Mouse (Mus musculus): Measurements from ENCODE around the gene Rassf1.

Rassf1 gene

DNA sequence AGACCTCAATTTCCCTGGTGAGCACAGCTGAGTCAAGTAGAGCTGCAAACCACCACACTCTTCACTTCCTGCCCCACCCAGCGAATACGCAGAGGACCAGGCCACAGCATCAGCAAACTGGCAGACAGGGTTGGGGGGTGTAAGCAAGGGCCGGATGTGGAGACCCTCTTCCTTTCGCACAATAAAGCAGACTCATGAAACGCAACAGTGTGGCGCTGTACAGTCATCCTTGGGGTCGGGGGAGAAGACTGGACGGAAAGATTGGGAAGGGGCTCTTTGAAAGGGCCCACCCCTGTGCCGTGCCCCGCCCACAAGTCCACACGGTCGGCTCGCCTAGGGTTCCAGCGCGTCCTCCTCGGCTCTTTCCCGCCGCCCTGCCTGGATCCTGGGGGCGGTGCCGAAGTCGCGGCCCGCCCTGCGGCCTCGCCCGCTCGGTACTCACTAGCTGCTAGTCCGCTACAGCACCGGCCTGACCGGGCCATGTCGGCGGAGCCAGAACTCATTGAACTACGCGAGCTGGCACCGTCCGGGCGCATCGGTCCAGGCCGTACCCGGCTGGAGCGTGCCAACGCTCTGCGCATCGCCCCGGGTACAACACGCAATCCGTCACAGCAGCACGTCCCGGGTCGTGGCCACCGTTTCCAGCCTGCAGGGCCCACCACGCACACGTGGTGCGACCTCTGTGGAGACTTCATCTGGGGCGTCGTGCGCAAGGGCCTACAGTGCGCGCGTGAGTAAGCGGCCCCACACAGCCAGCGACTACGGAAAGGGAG is at the start of gene Rassf1:
Gene Rassf1, plus strand, starts transcription at position 439 of the 773 bp plus-strand sequence.
- DNase-seq (ENCODE audit: low spot score in 2 of 2): no peak

DNA sequence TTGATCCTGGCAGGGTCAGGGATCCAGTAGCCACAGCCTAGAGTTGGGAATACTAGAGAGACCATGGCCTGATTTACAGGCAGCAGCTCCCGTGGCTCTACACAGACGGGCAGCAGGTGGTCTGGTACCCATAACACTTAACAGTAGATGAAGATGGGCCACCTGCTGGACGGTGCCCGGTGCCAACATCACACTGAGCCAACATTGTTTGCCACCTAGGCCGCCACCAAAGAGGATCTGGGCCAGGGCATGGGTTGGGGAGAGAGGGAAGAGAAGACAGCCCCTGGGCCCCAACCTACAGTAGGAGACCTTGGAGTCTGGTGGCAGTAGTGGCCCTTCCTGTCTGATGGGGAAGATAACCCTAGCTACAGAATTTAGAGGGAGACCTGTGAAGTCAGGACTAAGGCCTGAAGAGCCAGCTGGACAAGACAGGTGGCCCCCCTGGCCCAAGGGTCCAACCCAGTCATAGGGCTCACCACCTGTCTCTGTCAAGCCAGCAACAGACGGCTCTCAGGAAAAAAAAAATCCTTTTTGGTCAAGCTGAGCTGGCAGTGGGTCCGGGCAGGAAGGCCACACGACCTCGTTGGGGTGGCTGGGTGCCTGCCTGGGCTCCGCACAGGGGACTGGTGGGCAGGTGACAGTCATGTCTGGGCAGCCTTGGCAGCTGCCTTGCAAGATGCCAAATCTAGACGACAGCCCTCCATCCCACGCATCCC is 49.1 kb upstream of the Rassf1 start:
- DNase-seq (ENCODE audit: low spot score in 2 of 2): no peak

DNA sequence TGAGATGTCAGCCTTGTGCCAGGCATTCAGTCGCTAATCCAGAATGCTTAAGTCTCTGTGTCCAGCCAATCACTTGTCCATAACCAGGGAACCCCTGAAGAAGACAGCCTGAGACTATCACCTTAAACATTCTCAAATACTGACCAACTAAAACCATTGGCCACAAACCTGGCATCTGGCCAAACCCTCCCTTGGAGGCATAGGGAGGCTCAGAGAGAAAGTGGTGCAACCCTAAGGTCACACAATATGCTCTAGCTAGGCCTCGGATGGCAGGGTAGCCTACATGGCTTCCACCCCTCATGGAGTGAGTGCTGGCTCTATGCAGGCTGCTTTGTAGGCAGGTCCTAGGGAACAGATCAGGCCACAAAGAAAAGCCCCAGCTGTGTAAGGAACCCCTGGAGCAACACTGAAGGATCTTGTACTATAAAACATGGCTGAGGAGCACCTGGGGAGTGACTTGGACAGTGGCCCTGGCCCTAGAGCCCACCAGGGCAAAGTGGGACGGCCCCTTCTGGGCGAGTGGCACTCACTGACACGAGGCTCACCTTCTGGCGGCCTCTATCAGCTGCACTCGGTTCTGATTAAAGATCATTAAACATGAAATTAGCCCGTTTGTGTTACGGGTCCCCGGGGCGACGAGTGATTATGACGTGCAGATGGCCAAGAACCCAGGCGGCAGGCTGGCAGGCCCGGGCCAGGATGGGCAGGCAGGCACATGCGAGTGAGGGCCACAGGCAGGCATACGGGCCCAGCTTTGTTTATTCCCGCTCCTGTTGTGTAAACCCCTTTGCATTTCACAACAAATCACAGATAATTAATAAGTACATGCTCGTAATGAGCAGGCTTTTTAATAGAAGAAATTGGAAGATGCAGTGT is 46.5 kb upstream of the Rassf1 start:
- no peak for DNase-seq (ENCODE audit: low spot score in 2 of 2)

- DNase-seq (ENCODE audit: low spot score in 2 of 2): peak; percentile 59 to 64
Measured at GRCm38 (mm10) chr9:107508266-107508665, 43.1 kb upstream of the Rassf1 start.

DNA sequence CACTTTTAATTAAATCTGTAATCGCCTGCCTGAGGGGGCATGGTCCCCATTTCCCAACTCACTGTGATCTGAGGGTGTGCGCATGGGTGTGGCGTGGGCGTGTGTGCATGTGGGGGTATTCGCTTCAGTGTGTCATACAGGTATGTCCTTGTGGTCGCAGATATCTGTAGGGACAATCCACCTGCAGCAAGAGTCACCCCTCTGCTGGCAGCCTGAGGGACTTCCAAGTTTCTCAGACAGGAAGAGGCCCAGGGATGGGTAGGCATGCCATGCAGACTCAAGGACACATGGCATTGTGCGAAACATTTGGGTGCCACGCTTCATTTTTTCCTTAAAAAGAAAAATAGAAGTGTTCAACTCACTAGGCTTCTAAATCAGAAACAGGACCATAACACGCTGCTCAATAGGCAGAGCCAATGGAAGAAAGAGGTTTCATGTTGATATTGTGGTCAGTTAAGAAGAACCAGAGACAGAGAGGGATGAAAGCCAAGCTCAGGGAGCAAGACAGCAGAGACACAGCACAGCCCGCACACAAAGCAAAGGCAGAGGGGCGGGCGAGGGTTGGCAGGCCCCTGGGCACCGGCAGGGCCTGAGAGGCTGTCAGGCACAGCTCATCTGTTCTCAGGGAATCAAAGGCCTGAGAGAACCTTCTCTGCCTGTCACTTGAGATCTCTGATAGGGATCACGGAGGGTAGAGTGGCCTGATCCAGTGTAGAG is 40.8 kb upstream of the Rassf1 start:
- DNase-seq (ENCODE audit: low spot score in 2 of 2): no peak

DNA sequence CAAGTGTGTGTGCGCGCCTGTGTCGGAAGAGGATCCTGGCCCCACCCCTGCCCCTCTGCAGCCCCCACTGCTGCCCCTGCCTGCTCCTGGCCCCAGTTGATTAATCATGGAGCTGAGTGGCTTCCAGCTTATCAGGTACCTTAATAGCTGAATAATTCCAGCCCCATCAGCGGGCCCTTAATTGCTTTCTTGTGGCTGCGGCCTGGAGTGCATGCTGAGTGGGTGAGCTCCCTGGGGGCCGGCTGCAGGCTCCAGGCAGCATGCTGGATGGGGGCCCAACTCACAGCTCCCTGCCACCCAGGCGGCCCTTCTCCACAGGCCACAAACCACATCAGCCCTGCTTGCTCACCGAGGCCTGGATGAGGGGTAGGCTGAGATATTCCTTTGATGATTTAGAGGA is 39.9 kb upstream of the Rassf1 start:
- no peak for DNase-seq (ENCODE audit: low spot score in 2 of 2)

GRCm38 (mm10) chr9:107512326-107512725 is 39.0 kb upstream of the Rassf1 start:
- DNase-seq (ENCODE audit: low spot score in 2 of 2): no peak

DNA sequence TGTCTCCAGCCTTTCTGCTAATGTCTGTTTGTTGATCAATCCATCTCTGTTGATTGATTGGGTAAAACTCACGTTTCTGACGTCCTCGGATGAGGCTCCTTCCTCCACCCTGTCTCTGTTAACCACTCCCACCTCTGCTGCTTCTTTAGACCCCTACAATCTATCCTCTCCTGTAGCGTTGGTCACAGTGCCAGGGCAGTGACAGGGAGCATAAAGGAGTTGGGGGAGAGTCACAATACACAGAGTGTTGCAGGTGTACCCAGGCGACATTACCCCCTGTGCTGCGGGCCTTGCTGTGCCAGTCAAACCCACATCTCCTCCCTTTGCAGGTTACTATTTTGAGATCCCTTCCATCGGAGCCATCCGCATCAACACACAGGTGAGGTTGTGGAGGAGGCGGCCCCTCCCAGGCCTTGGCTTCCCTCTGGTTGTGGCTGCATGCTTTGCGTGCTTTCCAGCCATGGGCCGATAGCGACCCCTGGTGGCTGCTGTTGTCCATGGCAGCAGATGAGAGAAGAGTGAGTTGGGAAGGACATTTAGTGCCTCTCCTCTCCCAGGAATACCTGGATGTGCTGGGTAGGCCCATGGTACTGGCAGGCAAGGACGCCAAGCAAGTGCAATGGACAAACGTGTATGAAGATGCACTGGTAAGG is 36.9 kb upstream of the Rassf1 start:
- DNase-seq (ENCODE audit: low spot score in 2 of 2): peak; percentile 55 to 65

DNA sequence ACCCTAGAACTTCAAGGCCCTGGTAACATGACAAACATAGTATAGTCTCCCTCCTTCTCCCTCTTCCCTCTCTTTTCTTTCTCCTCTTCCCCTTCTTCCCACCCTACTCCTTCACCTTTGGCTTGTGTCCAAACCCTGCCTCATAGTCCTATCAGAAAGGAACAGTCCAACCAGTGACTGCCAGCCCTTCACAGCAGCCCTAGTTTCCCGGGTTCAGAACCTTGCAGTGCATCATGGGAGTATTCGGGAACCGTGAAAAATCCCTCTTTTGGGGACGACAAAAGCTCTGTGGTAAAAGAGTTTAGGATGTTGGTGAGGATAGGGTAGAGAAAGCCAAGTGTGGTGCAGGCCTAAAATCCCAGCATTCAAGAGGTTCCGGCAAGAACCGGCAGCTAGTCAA is 31.0 kb upstream of the Rassf1 start:
- no peak for DNase-seq (ENCODE audit: low spot score in 2 of 2)

DNA sequence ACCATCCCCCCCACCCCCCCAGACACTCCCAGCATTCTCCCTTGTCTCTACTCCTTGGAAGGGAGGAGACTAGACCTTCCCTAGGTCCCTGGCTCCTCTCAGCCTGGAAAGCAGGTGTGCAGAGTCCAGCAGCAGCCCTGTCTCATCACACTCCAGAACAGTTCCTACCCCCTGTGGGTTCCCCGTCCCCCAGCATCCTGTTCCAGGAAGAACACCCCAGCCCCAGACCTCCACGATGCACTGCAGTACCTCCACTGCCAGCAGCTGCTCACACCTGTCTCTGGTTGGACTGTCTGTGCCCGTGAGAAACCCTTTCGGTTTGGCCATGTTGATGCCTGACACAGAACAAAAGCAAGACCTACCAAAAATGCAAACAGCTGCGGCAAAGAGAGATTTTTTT is 30.2 kb upstream of the Rassf1 start:
- DNase-seq (ENCODE audit: low spot score in 2 of 2): no peak

DNA sequence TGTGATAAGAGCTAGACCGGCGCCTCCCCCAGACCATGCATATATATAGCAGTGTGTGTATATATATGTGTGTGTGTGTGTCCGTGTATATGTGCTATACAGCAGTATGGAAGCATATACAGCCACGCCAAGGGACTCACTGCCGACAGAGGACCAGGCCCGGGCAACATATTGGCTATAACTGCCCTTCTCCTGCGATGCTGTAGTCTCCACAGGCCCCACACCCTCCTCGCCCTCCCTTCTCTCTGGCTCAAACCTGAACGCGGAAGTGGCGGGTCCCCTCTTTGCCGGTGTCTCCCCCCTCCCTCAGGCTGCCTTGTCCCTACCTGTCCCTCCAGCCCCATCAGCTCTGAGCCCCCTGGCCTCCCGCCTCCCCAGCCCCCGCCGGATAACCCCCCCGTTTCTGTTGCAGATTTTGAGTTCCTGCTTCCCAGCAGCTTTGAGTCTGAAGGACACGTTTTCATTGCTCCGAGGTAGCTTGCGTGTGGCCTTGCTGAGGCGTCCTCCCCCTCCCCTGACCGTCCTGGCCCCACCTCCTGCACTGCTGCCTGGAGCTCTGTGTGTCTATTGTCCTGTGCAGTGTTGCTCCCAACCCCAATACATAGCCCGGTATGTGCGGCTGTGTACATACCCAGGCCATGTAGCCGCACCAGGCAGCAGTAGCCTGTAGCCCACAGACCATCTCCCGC is 29.5 kb upstream of the Rassf1 start:
- no peak for DNase-seq (ENCODE audit: low spot score in 2 of 2)

GRCm38 (mm10) chr9:107522400-107522711 is 29.0 kb upstream of the Rassf1 start:
- DNase-seq (ENCODE audit: low spot score in 2 of 2): no peak

- DNase-seq (ENCODE audit: low spot score in 2 of 2): peak; percentile 62 to 71
Measured at GRCm38 (mm10) chr9:107526198-107527026, 24.9 kb upstream of the Rassf1 start.

- DNase-seq (ENCODE audit: low spot score in 2 of 2): peak; percentile 93 to 97
Measured at GRCm38 (mm10) chr9:107533791-107534407, 17.5 kb upstream of the Rassf1 start, which contains the start of gene Tmem115. Gene Tmem115 (plus strand): TSS chr9:107533945.

GRCm38 (mm10) chr9:107534408-107535202 is 16.8 kb upstream of the Rassf1 start:
- DNase-seq (ENCODE audit: low spot score in 2 of 2): no peak

GRCm38 (mm10) chr9:107538231-107538630 is 13.1 kb upstream of the Rassf1 start:
- DNase-seq (ENCODE audit: low spot score in 2 of 2): no peak

DNA sequence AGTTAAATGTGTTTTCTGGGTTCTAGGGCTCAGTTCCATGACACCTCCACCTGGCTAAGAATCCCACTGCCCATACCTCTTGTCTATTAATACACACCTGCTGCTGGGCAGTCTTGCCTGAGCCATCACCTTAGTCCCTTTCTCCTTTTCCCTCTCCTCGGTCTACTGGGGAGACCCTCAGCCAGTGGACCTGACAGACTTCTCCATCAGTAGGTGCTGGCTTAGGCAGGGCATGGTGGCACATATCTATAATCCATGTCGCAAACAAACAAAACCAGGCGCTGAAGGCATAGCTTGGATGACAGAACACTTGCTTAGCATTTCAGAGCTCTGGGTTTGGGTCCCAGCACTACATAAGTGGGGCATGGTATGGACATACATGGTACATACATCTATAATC is 12.6 kb upstream of the Rassf1 start:
- no peak for DNase-seq (ENCODE audit: low spot score in 2 of 2)

- DNase-seq (ENCODE audit: low spot score in 2 of 2): no peak
Measured at GRCm38 (mm10) chr9:107539940-107540339, 11.4 kb upstream of the Rassf1 start.
